Mouse (Mus musculus): Measurements from ENCODE around the gene Mas1. TPM values are rescaled to one million over a fixed set of nuclear protein-coding genes. Genes with fewer than 3 reads are reported as not detected.

Gene Mas1
- total RNA-seq, 1 experiment from 2014 or later = not detected

GRCm38 (mm10) chr17:12872275-12873028 lies 4.5 kb upstream of the Mas1 start:
- no peak for DNase-seq

- DNase-seq = no peak
Measured at GRCm38 (mm10) chr17:12868640-12869039, 697 bp upstream of the Mas1 start.

GRCm38 (mm10) chr17:12866853-12867252 lies 1.1 kb downstream of the Mas1 start:
- no peak for DNase-seq

- DNase-seq = no peak
Measured at GRCm38 (mm10) chr17:12865407-12865806, 2.5 kb downstream of the Mas1 start.

- no peak for DNase-seq
Measured at GRCm38 (mm10) chr17:12864111-12864510, 3.8 kb downstream of the Mas1 start.

- no peak for DNase-seq
Measured at GRCm38 (mm10) chr17:12859006-12859520, 8.9 kb downstream of the Mas1 start.

- DNase-seq = peak; percentile 21
Measured at GRCm38 (mm10) chr17:12858072-12858471, 9.9 kb downstream of the Mas1 start.

- no peak for DNase-seq
Measured at GRCm38 (mm10) chr17:12857395-12857794, 10.5 kb downstream of the Mas1 start.

- DNase-seq = no peak
Measured at GRCm38 (mm10) chr17:12854386-12854785, 13.6 kb downstream of the Mas1 start.

- DNase-seq = no peak
Measured at GRCm38 (mm10) chr17:12853821-12854220, 14.1 kb downstream of the Mas1 start.

- no peak for DNase-seq
Measured at GRCm38 (mm10) chr17:12851689-12852088, 16.3 kb downstream of the Mas1 start.

- peak; percentile 19 for DNase-seq
Measured at GRCm38 (mm10) chr17:12849778-12850382, 18.1 kb downstream of the Mas1 start.

GRCm38 (mm10) chr17:12847736-12848135 lies 20.2 kb downstream of the Mas1 start:
- DNase-seq = no peak

- no peak for DNase-seq
Measured at GRCm38 (mm10) chr17:12846474-12846873, 21.5 kb downstream of the Mas1 start.

GRCm38 (mm10) chr17:12845862-12846261 lies 22.1 kb downstream of the Mas1 start:
- no peak for DNase-seq

GRCm38 (mm10) chr17:12844540-12844939 lies 23.4 kb downstream of the Mas1 start:
- no peak for DNase-seq

- DNase-seq = no peak
Measured at GRCm38 (mm10) chr17:12843826-12844225, 24.1 kb downstream of the Mas1 start.

GRCm38 (mm10) chr17:12839475-12840267 lies 28.3 kb downstream of the Mas1 start:
- DNase-seq = no peak

GRCm38 (mm10) chr17:12835738-12836137 lies 32.2 kb downstream of the Mas1 start:
- DNase-seq = no peak

- DNase-seq = no peak
Measured at GRCm38 (mm10) chr17:12834826-12835225, 33.1 kb downstream of the Mas1 start.

GRCm38 (mm10) chr17:12834317-12834716 lies 33.6 kb downstream of the Mas1 start:
- DNase-seq = no peak

GRCm38 (mm10) chr17:12832657-12833056 lies 35.3 kb downstream of the Mas1 start:
- no peak for DNase-seq

GRCm38 (mm10) chr17:12832231-12832630 lies 35.7 kb downstream of the Mas1 start:
- DNase-seq = peak; percentile 87
